Mouse (Mus musculus) intestine, postnatal 0 days (tissue): ENCODE data around the gene Mphosph10. TPM values are rescaled to one million over a fixed set of nuclear protein-coding genes. Genes with fewer than 3 reads are reported as not detected.
A peak's percentile ranks its signal among the peaks of the same experiment; 100 is the strongest.

Experiments used
- ATAC-seq: fragments of 200-750 bp; cut with Nextera tagmentation; 2 replicates; pipeline ENCODE4 v1.8.0; 2017; ENCODE audit warnings: mild to moderate bottlenecking, moderate TSS enrichment, moderate library complexity
- H3K27ac ChIP-seq: fragments of 300-500 bp; sonication (generic); 2 replicates; pipeline ENCODE4 v1.5.1; 2014; ENCODE audit warnings: mild to moderate bottlenecking, low read depth, low read length, moderate library complexity
- H3K27me3 ChIP-seq: fragments of 300-500 bp; sonication (generic); replicated peaks from 2 replicates; pipeline ENCODE4 v1.6.1; 2014; ENCODE audit warnings: low read length, mixed read lengths; ENCODE audit not compliant: control insufficient read depth, insufficient read depth
- H3K36me3 ChIP-seq: fragments of 300-500 bp; sonication (generic); 2 replicates; pipeline ENCODE4 v1.6.1; 2014; ENCODE audit warnings: mild to moderate bottlenecking, moderate library complexity; ENCODE audit not compliant: control insufficient read depth, insufficient read depth
- H3K4me1 ChIP-seq: fragments of 300-500 bp; sonication (generic); replicated peaks from 2 replicates; pipeline ENCODE4 v1.6.1; 2014; ENCODE audit warnings: antibody characterized with exemption, low read length, mixed read lengths; ENCODE audit not compliant: control insufficient read depth, insufficient read depth
- H3K4me2 ChIP-seq: fragments of 300-500 bp; sonication (generic); replicated peaks from 2 replicates; pipeline ENCODE4 v1.6.1; 2014; ENCODE audit warnings: low read depth, mild to moderate bottlenecking, moderate library complexity
- H3K4me3 ChIP-seq: fragments of 300-500 bp; sonication (generic); 2 replicates; pipeline ENCODE4 v1.5.1; 2014; ENCODE audit warnings: low read depth, low read length
- H3K9ac ChIP-seq: fragments of 300-500 bp; sonication (generic); 2 replicates; pipeline ENCODE4 v1.6.1; 2014; ENCODE audit warnings: mild to moderate bottlenecking, low read depth, low read length
- H3K9me3 ChIP-seq: fragments of 300-500 bp; sonication (generic); 2 replicates; pipeline ENCODE4 v1.6.1; 2016; ENCODE audit warnings: mixed run types; ENCODE audit not compliant: control insufficient read depth
- CTCF ChIP-seq: sonication (generic); IDR thresholded peaks from 2 replicates; pipeline ENCODE4 v1.5.1; 2016; ENCODE audit warnings: low read depth, mild to moderate bottlenecking, control low read depth, antibody characterized with exemption, moderate library complexity
- WGBS: fragments of 180-500 bp; shearing (Covaris S2); extraction: QIAGEN DNeasy Blood & Tissue Kit; methylation state at CpG from one replicate; pipeline ENCODE4 v1.1.7; 2014; 5-methylcytosine and 5-hydroxymethylcytosine counted together
- polyA plus RNA-seq: library from polyadenylated mRNA; unstranded; fragments of >200 nt; fragmentation: Nextera tagmentation; extraction: Ambion mirVana; gene quantifications from 2 replicates; pipeline ENCODE4 v1.2.1, GENCODE M21; 2015

Mphosph10 gene
- polyA plus RNA-seq, 1 experiment from 2014 or later, result 15.2 TPM

DNA sequence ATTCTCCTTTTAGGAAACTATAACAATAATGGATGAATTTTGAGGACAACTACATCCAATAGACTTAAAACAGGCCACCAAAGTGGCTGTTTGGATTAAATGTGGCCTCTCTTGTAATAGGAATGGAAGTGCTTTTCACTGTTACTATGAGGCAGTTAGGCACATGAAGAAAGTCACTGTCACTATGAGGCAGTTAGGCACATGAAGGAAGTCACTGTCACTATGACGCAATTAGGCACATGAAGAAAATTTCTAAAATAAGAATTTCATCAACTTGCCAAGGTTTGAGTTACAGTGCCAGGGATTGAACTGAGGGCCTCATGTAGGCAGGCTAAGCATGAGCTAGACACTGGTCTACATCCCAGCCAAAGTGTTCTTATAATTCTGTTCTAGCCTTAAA, 8.7 kb upstream of the Mphosph10 start:
- no peak overlapping the region for H3K4me2 ChIP-seq
- no peak overlapping the region for H3K9ac ChIP-seq
- no peaks in the 10 kb centered on the region for H3K9me3 ChIP-seq
- peaks cover 14% of the 10 kb centered on the region; the same call in 1 of the 2 replicates for H3K36me3 ChIP-seq
- WGBS, result 93% methylated on average over 1 of the region's 1 CpGs
- H3K4me1 ChIP-seq, result no peaks in the 10 kb centered on the region
- no peak overlapping the region for H3K27ac ChIP-seq
- no peak overlapping the region for H3K4me3 ChIP-seq
- no peaks in the 10 kb centered on the region for H3K27me3 ChIP-seq
- no peak for TF ChIP-seq CTCF
- no peak for ATAC-seq

DNA sequence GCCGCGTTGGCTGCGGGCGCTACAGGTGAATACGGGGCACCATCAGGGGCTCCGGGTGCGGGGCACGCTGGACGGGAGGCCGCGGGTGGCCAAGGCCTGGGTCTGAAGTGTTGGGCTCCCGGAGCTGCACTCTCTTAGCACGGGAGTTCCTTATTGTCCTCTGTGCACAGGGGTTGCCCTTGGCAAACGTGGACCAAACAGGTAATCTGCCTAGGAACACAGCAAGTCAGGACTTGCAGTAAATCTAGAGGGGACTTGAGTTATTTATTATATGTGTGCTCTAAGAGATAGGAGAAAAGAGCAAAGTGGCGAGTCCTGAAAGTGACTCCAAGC, 717 bp upstream of the Mphosph10 start:
- under 1% methylated on average over 15 of the region's 15 CpGs for WGBS
- Histone ChIP-seq H3K36me3 (peaks cover 8% of the 10 kb centered on the region; the same call in 1 of the 2 replicates), H3K27ac (peak overlapping the region; percentile 82), H3K9me3 (no peaks in the 10 kb centered on the region), H3K4me3 (peak overlapping the region; percentile 79), H3K4me1 (no peaks in the 10 kb centered on the region), H3K4me2 (peak overlapping the region; percentile 91), H3K27me3 (no peaks in the 10 kb centered on the region), H3K9ac (peak overlapping the region; percentile 82)
- peak; percentile 58 for ATAC-seq
- no peak for TF ChIP-seq CTCF

DNA sequence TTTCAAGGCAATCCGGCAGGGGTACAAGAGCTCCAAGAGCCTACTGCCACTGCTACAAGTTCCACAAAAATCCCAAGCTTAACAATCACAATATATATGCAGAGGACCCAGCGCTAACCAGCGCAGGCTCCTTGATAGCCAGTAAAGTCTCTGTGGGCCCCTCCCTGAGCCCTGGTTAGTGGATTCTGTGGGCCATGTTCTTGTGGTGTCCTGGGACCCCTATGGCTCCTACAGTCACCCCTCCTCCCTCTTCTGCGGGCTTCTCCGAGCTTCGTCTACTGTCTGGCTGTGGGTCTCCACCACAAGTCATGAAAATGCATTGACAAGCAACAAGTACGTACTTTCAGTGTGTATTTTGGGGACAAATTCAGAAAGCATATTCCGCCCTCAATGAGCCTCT, 589 bp downstream of the Mphosph10 start:
- no peaks in the 10 kb centered on the region for H3K27me3 ChIP-seq
- no peak overlapping the region for H3K27ac ChIP-seq
- WGBS, result 2% methylated on average over 8 of the region's 8 CpGs
- H3K9me3 ChIP-seq, result no peaks in the 10 kb centered on the region
- H3K4me2 ChIP-seq, result peak overlapping the region; percentile 91
- H3K36me3 ChIP-seq, result peaks cover 14% of the 10 kb centered on the region
- TF ChIP-seq CTCF, result no peak
- H3K9ac ChIP-seq, result peak overlapping the region; percentile 82
- H3K4me3 ChIP-seq, result peak overlapping the region; percentile 79
- ATAC-seq, result no peak
- H3K4me1 ChIP-seq, result no peaks in the 10 kb centered on the region

DNA sequence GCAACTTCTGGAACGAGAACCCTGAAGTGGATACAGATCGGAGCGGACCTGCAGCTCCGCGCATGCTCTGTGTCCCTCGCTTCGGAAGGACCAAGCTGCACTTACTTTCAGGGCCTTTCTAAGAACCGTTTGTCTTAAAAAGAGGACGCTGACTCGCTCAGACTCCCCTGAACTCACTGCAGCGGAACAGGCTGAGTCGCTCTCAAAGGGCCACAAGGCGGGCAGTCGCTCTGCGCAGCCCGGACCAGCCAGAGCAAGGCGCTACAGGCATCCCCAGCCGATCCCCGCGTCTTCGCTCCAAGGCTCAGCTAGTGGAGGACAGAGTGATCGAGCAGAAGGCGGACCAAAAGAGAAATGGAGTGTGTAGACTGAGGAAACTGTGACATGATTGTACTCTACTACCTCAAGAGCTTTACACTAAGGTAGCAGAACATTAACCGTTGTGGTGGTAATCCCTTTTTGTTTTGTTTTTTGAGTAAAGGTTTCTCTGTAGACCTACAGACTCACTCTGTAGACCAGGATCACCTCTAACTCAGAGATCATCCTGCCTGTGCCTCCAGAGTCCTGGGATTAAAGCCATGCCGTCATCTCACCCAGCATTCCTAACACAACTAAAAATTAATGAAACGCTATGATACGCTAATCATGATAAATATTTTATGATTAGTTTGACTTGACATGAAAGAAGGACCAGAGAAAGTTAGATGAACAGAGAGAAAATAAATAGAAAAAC, 18.1 kb downstream of the Mphosph10 start, which contains the start of gene Fan1:
Fan1 (minus strand) TSS at position 266 of the 733 bp plus-strand sequence.
- no peaks in the 10 kb centered on the region for H3K4me1 ChIP-seq
- H3K9me3 ChIP-seq, result no peaks in the 10 kb centered on the region
- H3K9ac ChIP-seq, result peak within 1 kb of the TSS; percentile 61
- H3K27me3 ChIP-seq, result no peaks in the 10 kb centered on the region
- ATAC-seq, result peak; percentile 96
- peaks cover 26% of the 10 kb centered on the region for H3K36me3 ChIP-seq
- peak within 1 kb of the TSS; percentile 62 for H3K4me2 ChIP-seq
- TF ChIP-seq CTCF, result peak; percentile 65
- H3K27ac ChIP-seq, result peak within 1 kb of the TSS; percentile 90
- peak within 1 kb of the TSS; percentile 66 for H3K4me3 ChIP-seq
- 3% methylated on average over 27 of the region's 27 CpGs for WGBS

DNA sequence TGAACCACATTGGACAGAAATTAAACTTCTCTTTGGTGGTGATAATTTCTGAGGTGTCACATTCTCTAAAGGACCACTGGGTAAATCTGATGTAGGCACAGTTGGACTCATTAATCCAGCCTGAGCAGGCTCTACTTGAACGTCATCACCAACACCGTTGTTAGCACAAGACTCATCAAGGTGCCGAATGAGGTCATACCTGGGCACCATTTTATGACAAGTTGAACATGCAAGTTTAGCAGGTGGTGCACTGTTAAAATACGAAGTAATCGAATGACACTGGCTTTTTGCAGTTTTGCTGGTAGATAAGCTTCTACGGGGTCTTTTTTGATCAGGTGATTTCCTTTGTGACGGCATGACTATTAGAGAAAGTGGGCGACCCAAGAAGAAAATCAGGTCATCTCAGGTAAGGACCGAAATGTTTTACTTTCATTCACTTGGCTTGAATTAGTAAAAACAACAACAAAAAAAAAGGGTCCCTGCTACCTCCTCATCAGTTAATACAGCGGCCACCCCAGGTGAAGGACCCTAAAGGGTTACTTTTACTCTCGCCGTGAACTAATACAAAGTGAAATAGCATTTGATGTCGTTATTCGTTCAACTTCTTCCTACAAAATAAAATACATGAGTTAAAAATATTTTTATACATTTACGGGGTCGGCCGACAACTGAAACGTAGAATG, 18.8 kb downstream of the Mphosph10 start:
- Histone ChIP-seq H3K27me3 (no peaks in the 10 kb centered on the region), H3K27ac (peak overlapping the region; percentile 90), H3K9me3 (no peaks in the 10 kb centered on the region), H3K36me3 (peaks cover 26% of the 10 kb centered on the region), H3K4me2 (peak overlapping the region; percentile 62), H3K9ac (peak overlapping the region; percentile 61), H3K4me3 (peak overlapping the region; percentile 66), H3K4me1 (no peaks in the 10 kb centered on the region)
- no peak for ATAC-seq
- WGBS, result 5% methylated on average over 18 of the region's 18 CpGs
- no peak for TF ChIP-seq CTCF

DNA sequence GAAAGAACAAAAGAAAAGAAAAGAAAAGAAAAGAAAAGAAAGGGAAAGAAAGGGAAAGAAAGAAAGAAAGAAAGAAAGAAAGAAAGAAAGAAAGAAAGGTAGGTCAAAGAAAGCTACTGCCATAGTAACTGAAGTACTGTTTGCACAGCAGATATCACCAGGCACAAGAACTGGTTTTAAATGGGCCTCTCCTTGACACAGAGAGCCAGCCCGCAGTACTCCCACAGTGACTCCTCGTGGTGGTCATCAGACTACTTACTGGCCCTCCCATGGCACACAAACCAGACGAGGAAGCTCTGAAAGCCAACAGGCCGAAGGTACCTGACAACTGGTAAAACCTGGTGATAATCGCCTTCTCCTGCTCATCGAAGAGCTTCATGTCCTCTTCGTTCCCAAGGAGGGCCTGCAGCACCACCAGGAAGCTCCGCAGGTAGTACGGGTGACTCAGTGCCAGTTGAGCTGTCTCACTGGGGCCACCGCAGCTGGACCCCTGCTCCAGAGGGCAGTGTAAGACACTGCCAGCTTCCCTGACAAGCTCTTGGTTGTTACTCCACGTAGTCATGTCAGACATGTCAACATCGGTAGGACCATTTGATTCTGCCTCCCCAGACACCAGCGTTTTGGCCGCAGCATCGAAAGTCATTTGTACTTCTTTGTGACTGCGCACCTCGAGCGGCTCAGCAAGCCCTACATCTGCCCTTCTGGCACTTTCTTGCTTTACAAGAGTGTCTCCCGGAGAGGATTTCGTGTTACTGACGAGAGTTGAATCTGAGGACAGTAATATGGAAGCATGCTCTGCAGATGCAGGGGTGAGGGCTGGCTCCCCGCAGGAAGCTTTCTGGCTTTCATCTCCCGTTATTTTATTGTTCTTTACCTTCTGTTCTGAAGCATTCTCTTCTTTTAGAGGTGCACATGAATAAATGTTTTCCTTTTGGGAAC, 19.9 kb downstream of the Mphosph10 start:
- H3K27ac ChIP-seq, result no peak overlapping the region
- peaks cover 19% of the 10 kb centered on the region for H3K36me3 ChIP-seq
- TF ChIP-seq CTCF, result no peak; the same call in 1 of the 2 replicates
- WGBS, result 89% methylated on average over 23 of the region's 23 CpGs
- no peaks in the 10 kb centered on the region for H3K9me3 ChIP-seq
- H3K27me3 ChIP-seq, result no peaks in the 10 kb centered on the region
- no peaks in the 10 kb centered on the region for H3K4me1 ChIP-seq
- H3K4me3 ChIP-seq, result no peak overlapping the region
- H3K4me2 ChIP-seq, result no peak overlapping the region
- no peak overlapping the region for H3K9ac ChIP-seq
- no peak for ATAC-seq
